Mouse (Mus musculus) kidney, postnatal 0 days (tissue): Measurements from ENCODE around the gene Vwa7. TPM values are rescaled to one million over a fixed set of nuclear protein-coding genes. Genes with fewer than 3 reads are reported as not detected.

ENCODE experiments used
- ATAC-seq: fragments of 200-750 bp; cut with Nextera tagmentation; replicated peaks from 2 replicates; pipeline ENCODE4 v1.8.0; 2017; ENCODE audit warnings: low read depth, moderate number of reproducible peaks, moderate TSS enrichment, moderate library complexity; ENCODE audit not compliant: low FRiP score
- DNase-seq: peaks from one replicate; pipeline ENCODE4 v3.0.0-alpha.2; 2016; ENCODE audit warnings: low spot score
- H3K27ac ChIP-seq: fragments of 300-500 bp; sonication (generic); 2 replicates; pipeline ENCODE4 v1.5.1; 2014; ENCODE audit warnings: mild to moderate bottlenecking
- H3K27me3 ChIP-seq: fragments of 300-500 bp; sonication (generic); 2 replicates; pipeline ENCODE4 v1.6.1; 2014; ENCODE audit warnings: low read length, mixed read lengths; ENCODE audit not compliant: insufficient read depth
- H3K36me3 ChIP-seq: fragments of 300-500 bp; sonication (generic); 2 replicates; pipeline ENCODE4 v1.6.1; 2014; ENCODE audit warnings: low read length, mixed read lengths; ENCODE audit not compliant: insufficient read depth
- H3K4me1 ChIP-seq: fragments of 300-500 bp; sonication (generic); replicated peaks from 2 replicates; pipeline ENCODE4 v1.6.1; 2014; ENCODE audit warnings: antibody characterized with exemption, low read length, mixed read lengths; ENCODE audit not compliant: insufficient read depth
- H3K4me2 ChIP-seq: fragments of 300-500 bp; sonication (generic); 2 replicates; pipeline ENCODE4 v1.6.1; 2014; ENCODE audit warnings: mild to moderate bottlenecking, low read length, moderate library complexity, mixed read lengths
- H3K4me3 ChIP-seq: fragments of 300-500 bp; sonication (generic); replicated peaks from 2 replicates; pipeline ENCODE4 v1.5.1; 2014; ENCODE audit warnings: low read depth, low read length
- H3K9ac ChIP-seq: fragments of 300-500 bp; sonication (generic); 2 replicates; pipeline ENCODE4 v1.6.1; 2014; ENCODE audit warnings: low read depth, low read length
- H3K9me3 ChIP-seq: fragments of 300-500 bp; sonication (generic); replicated peaks from 2 replicates; pipeline ENCODE4 v1.6.1; 2016; ENCODE audit warnings: low read length, inconsistent platforms, mixed read lengths
- CTCF ChIP-seq: IDR thresholded peaks from 2 replicates; pipeline ENCODE4 v1.5.1; 2016; ENCODE audit warnings: antibody characterized with exemption, low read depth, mild to moderate bottlenecking, moderate library complexity
- WGBS: fragments of 180-500 bp; shearing (Covaris S2); extraction: QIAGEN DNeasy Blood & Tissue Kit; methylation state at CpG from one replicate; pipeline ENCODE4 v1.1.7; 2014; 5-methylcytosine and 5-hydroxymethylcytosine counted together
- polyA plus RNA-seq: library from polyadenylated mRNA; unstranded; fragments of >200 nt; fragmentation: Nextera tagmentation; extraction: Ambion mirVana; gene quantifications from 2 replicates; pipeline ENCODE4 v1.2.1, GENCODE M21; 2015

The Vwa7 gene
- polyA plus RNA-seq, 1 experiment from 2014 or later = 0.16 TPM

DNA sequence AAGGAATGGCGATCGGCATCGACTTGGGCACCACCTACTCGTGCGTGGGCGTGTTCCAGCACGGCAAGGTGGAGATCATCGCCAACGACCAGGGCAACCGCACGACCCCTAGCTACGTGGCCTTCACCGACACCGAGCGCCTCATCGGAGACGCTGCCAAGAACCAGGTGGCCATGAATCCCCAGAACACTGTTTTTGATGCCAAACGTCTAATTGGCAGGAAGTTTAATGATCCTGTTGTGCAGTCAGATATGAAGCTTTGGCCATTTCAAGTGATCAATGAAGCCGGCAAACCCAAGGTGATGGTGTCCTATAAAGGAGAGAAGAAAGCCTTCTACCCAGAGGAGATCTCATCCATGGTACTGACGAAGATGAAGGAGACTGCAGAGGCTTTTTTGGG, 39.4 kb upstream of the Vwa7 start:
- no peak overlapping the region for H3K9ac ChIP-seq
- no peaks in the 10 kb centered on the region for H3K27me3 ChIP-seq
- DNase-seq (no peak), ATAC-seq (no peak)
- no peaks in the 10 kb centered on the region for H3K9me3 ChIP-seq
- TF ChIP-seq CTCF = no peak
- H3K4me2 ChIP-seq = no peak overlapping the region
- no peaks in the 10 kb centered on the region for H3K36me3 ChIP-seq
- H3K4me3 ChIP-seq = no peak overlapping the region
- 93% methylated on average over 20 of the region's 20 CpGs for WGBS
- no peak overlapping the region for H3K27ac ChIP-seq
- 0 out of 2 replicates have a peak, but pooled peaks cover 7% of the 10 kb centered on the region for H3K4me1 ChIP-seq

DNA sequence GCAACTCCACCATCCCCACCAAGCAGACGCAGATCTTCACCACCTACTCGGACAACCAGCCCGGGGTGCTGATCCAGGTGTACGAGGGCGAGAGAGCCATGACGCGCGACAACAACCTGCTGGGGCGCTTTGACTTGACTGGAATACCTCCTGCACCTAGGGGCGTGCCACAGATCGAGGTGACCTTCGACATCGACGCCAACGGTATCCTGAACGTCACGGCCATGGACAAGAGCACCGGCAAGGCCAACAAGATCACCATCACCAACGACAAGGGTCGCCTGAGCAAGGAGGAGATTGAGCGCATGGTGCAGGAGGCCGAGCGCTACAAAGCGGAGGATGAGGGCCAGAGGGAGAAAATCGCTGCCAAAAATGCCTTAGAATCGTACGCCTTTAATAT, 38.1 kb upstream of the Vwa7 start:
- Histone ChIP-seq H3K36me3 (no peaks in the 10 kb centered on the region), H3K4me2 (no peak overlapping the region), H3K4me3 (no peak overlapping the region), H3K27ac (no peak overlapping the region), H3K4me1 (0 out of 2 replicates have a peak, but pooled peaks cover 6% of the 10 kb centered on the region), H3K27me3 (no peaks in the 10 kb centered on the region), H3K9me3 (no peaks in the 10 kb centered on the region), H3K9ac (no peak overlapping the region)
- WGBS = 86% methylated on average over 27 of the region's 27 CpGs
- TF ChIP-seq CTCF = no peak
- DNase-seq (no peak), ATAC-seq (no peak)

DNA sequence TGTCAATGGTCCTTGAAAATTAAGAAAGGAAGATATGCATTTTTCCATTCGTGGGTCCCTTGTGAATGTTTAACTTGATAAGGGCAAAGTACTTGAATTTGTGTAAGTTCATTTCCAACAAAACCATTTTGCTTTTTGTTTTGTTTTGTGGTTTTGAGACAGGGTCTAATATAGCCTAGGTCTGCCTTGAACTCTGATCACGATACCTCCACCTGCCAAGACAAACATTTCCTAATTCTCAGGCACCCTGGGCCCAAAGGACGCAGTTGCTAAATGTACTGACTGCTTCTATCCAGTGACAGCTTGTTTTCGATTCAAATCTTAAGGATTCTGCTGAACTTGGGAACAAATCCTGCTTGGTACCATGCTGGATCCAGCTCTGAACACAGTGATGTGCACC, 36.7 kb upstream of the Vwa7 start:
- TF ChIP-seq CTCF = no peak
- H3K4me2 ChIP-seq = no peak overlapping the region
- DNase-seq (no peak), ATAC-seq (no peak)
- no peaks in the 10 kb centered on the region for H3K36me3 ChIP-seq
- H3K27me3 ChIP-seq = no peaks in the 10 kb centered on the region
- no peak overlapping the region for H3K9ac ChIP-seq
- H3K27ac ChIP-seq = no peak overlapping the region
- H3K9me3 ChIP-seq = no peaks in the 10 kb centered on the region
- H3K4me3 ChIP-seq = no peak overlapping the region
- H3K4me1 ChIP-seq = 0 out of 2 replicates have a peak, but pooled peaks cover 6% of the 10 kb centered on the region
- 86% methylated on average over 4 of the region's 4 CpGs for WGBS

DNA sequence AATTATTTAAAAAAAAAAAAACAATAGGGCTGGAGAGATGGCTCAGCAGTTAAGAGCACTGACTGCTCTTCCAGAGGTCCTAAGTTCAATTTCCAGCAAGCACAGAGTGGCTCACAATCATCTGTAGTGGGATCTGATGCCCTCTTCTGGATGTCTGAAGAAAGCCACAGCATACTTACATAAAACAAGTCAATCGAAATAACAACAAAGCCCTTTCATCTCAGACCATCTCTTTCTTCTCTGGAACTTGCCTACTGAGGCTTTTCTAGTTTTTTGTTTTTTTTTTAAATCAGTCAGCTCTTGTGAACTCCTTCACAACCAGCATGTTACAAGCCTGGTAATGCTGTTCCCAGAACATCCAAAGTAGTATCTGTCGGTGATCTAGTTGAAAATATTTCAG, 35.7 kb upstream of the Vwa7 start:
- Histone ChIP-seq H3K27me3 (no peaks in the 10 kb centered on the region), H3K4me2 (peak overlapping the region; percentile 98), H3K27ac (peak overlapping the region; percentile 95; the same call in 1 of the 2 replicates), H3K36me3 (0 out of 2 replicates have a peak, but pooled peaks cover 5% of the 10 kb centered on the region), H3K9ac (peak overlapping the region; percentile 80; the same call in 1 of the 2 replicates), H3K4me1 (0 out of 2 replicates have a peak, but pooled peaks cover 6% of the 10 kb centered on the region), H3K4me3 (peak overlapping the region; percentile 80), H3K9me3 (no peaks in the 10 kb centered on the region)
- peak; percentile 87 for TF ChIP-seq CTCF
- WGBS = 9% methylated on average over 2 of the region's 2 CpGs
- peak; percentile 93 for DNase-seq
- ATAC-seq = no peak

DNA sequence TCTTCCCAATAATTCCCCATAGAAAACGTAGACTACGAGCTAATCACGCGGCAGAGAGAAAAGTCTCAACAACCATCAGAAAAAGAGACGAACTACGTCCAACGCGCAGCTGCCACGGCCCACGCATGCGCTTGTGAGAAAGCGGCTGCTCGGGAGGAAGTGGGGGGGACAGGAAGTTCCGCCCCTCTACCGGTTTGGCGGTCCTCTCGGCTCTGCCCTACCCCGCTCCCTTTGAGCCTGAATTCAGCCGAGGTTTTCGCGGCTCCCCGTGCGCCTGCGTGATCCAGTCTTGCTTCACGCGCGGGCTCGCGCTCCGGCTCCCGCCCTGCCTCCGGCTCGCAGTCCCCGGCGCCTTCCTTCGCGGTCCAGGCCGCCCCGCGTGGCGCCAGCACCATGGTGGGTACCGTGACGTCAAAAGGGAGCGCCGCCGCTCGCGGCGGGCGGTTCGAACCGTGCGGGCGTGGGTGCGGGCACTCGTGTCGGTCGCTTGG, 34.6 kb upstream of the Vwa7 start, which contains the start of gene Lsm2:
Gene Lsm2, plus strand, starts transcription at position 173 of the 491 bp plus-strand sequence.
- ATAC-seq (peak; percentile 86), DNase-seq (peak; percentile 97)
- peak within 1 kb of the TSS; percentile 80 for H3K9ac ChIP-seq
- peak within 1 kb of the TSS; percentile 80 for H3K4me3 ChIP-seq
- 0 out of 2 replicates have a peak, but pooled peaks cover 6% of the 10 kb centered on the region for H3K4me1 ChIP-seq
- H3K36me3 ChIP-seq = peaks cover 13% of the 10 kb centered on the region
- WGBS = under 1% methylated on average over 58 of the region's 58 CpGs
- peak; percentile 6; the same call in 1 of the 2 replicates for TF ChIP-seq CTCF
- H3K9me3 ChIP-seq = no peaks in the 10 kb centered on the region
- H3K27ac ChIP-seq = peak within 1 kb of the TSS; percentile 95
- no peaks in the 10 kb centered on the region for H3K27me3 ChIP-seq
- H3K4me2 ChIP-seq = peak within 1 kb of the TSS; percentile 98

DNA sequence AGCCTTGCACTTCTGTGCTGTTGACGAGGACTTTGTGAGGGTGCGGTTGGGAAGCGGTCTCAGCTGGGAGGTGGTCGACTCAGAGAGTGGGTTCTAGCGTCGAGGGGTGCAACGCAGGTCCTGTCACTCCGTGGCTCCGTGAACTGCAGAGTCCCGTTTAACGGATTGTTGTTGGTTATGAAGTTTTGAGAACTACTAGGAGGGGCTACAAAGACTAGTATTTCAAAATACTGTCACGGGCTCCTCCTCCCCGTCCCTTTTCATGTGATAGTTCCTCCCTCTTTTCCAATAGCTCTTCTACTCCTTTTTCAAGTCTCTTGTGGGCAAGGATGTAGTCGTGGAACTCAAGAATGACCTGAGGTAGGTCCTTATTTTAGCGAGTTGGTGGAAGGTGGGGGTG, 34.1 kb upstream of the Vwa7 start:
- H3K36me3 ChIP-seq = peaks cover 13% of the 10 kb centered on the region
- no peaks in the 10 kb centered on the region for H3K9me3 ChIP-seq
- peak; percentile 41 for DNase-seq
- no peak for TF ChIP-seq CTCF
- peak overlapping the region; percentile 80 for H3K4me3 ChIP-seq
- peak overlapping the region; percentile 95 for H3K27ac ChIP-seq
- 0 out of 2 replicates have a peak, but pooled peaks cover 6% of the 10 kb centered on the region for H3K4me1 ChIP-seq
- H3K4me2 ChIP-seq = peak overlapping the region; percentile 98
- under 1% methylated on average over 15 of the region's 15 CpGs for WGBS
- no peaks in the 10 kb centered on the region for H3K27me3 ChIP-seq
- ATAC-seq = no peak
- peak overlapping the region; percentile 80 for H3K9ac ChIP-seq
